Mouse (Mus musculus) brain, embryonic 14.5 days (tissue): ENCODE measurements around the gene Gid4.

ENCODE experiments used
- CTCF ChIP-seq: fragments of 200-500 bp; IDR thresholded peaks from 2 replicates; pipeline ENCODE4 v1.5.1; 2012; ENCODE audit warnings: inconsistent platforms, mild to moderate bottlenecking, moderate library complexity, borderline replicate concordance; ENCODE audit not compliant: insufficient read depth, insufficient read length; ENCODE audit errors: extremely low read depth
- POLR2A ChIP-seq: fragments of 200-500 bp; IDR thresholded peaks from 2 replicates; pipeline ENCODE4 v1.6.1; 2012; ENCODE audit warnings: mild to moderate bottlenecking, inconsistent platforms, borderline replicate concordance; ENCODE audit not compliant: poor library complexity, insufficient read depth, insufficient read length, severe bottlenecking; ENCODE audit errors: extremely low read depth

GRCm38 (mm10) chr11:60423006-60423405, 6.1 kb downstream of the Gid4 start:
- no peak for TF ChIP-seq CTCF
- TF ChIP-seq POLR2A = no peak
